Mouse (Mus musculus): ENCODE measurements around the gene Slc28a1.

- TF ChIP-seq CTCF (conservative IDR thresholded peaks at IDR 0.05; ENCODE audit: low read length) (no peak), POU5F1 (IDR thresholded peaks at IDR 0.05; ENCODE audit: borderline replicate concordance, low read length) (no peak)
These were observed 44.3 kb downstream of the Slc28a1 start for GRCm38 (mm10) chr7:81158933-81159332.

Measured in E14TG2a.4 (cell line).